Mouse (Mus musculus): ENCODE measurements around the gene Dyrk2.

The Dyrk2 gene

DNA sequence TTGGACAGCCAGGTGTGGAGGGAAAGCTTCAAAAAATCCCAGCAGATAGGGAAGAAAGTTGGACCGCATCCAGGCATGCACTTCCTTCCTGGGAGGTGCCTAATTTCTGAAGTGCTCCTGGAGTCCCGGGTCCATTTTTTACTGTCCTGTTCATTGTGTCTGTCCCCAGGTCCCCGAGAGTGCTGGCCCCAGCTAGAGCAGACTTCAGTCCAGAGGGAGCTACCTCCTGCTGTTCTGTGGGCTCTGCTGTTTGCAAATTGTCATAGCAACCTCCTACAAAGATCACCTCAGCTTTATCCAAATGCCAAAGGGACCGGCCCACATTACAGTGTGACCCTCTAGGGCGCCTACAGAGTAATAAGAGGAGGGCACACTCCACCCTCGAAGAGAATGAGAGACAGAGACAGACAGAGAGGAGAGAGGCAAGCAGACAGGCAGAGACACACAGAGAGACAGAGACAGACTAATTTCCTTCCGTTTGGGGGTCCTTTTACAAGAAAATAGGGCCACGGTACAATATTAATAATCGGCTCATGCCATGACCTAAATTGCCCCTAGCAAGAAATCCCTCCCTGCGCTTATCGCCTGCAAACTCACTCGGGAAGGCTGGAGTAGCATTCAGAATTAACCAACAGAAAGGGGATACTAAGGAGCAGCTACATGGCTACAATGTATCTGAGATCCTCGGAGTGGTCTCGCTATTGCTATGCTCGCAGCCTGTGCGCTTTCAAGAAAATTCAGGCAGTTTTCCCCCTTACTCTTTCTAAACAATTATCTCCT is at the start of gene Dyrk2:
Dyrk2 (minus strand) TSS at position 9 of the 780 bp plus-strand sequence.
- no peak for DNase-seq (ENCODE audit: low spot score in 2 of 2)

DNA sequence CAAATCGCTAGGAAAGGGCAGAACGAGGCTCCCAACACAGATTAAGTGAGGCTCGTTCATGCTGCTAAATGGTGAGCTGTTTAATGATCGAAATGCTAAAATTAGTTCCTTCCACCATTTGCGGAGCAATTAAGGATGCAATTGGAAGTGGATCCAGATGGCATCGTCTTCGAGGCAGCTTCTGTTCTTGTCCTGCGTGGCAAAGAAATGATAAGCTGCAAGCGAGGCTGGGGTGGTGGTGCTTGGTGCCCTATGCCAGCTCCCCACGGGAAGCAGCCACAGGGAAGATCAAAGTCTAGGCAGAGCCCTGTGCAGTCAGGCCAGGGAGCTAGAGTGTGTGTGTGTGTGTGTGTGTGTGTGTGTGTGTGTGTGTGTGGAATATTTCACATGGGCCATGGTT is 32.6 kb upstream of the Dyrk2 start:
- no peak for DNase-seq (ENCODE audit: low spot score in 2 of 2)

DNA sequence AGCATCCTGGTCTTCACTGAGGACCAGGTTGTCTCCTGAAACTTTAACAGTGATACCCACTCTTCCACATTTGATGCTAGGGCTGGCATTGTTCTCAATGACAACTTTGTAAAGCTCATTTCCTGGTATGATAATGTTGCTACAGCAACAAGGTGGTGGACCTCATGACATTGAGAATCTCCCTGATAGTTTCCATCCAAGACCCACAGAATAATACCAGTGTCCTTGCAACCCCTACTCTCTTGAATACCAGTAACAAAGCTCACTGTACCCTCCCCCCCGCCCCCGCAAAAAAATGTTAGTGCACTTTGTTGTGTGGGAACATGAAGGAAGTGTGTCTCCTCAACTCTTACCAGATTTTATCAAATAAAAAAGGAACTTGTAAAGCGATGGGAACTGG is 23.6 kb upstream of the Dyrk2 start:
- DNase-seq (ENCODE audit: low spot score in 2 of 2): no peak

DNA sequence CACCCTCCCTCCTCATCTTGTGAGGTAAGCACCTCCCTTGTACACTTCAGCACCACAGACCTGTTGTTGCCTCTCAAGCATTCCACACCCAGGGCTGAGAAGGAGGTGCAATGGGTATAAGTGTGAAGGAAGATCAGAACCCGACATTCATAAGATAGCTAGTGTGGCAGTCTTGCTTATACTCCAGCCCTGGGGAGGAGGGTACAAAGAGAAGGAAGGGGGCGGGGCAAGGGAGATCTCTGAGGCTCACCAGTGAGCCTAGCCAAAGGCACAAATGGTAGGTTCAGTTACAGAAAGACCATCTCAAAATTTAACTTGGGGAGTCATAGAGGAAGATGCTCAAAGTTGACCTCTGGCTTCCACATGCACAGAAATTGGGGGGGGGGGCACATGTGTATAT is 14.1 kb upstream of the Dyrk2 start:
- no peak for DNase-seq (ENCODE audit: low spot score in 2 of 2)

DNA sequence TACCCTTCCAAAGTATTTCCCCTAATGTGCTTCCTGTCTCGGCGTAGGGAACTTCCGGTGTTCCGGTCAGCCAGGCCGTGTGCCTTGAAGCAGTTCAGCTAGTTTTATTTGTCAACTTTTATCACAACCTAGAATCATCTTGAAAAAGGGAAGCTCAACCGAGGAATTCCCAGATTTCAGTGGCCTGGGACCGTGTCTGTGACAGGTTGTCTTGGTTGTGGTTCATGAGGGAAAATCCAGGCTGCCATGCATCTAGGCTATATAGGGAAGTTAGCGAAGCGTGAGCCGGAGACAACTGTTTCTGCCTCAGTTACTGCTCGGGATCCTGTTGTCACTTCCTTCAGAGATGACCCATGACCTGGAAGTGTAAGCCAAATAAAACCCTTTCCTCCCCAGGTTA is 13.3 kb upstream of the Dyrk2 start:
- DNase-seq (ENCODE audit: low spot score in 2 of 2): no peak

DNA sequence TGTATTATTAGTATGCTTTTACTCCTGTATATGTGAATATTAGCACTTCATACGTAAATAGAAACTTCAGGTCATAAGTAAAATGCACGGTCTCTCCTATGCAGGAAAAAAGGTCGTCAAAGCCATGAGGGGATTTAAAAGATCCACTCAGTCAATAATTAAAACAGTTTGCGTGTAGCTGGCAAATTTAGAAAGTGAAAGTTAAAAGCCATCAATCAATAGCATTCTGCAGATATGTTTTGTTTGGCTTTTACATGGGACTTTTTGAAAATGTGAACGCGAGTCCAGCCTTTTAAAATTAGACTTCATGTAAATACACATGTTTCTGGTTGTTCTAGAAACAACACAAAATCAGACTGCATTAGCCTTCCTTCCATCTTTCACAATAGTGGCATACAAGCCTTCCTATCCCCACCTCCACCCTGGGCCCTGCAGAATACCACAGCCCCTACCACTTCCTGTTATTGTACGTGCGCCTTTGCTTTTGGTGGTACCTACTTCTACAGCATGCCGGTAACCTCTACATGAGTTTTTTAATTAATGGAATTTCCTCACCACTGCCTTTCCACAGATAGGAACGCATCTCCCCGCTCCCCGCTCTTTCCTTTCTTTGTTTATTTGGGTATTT is 12.4 kb upstream of the Dyrk2 start:
- DNase-seq (ENCODE audit: low spot score in 2 of 2): no peak

DNA sequence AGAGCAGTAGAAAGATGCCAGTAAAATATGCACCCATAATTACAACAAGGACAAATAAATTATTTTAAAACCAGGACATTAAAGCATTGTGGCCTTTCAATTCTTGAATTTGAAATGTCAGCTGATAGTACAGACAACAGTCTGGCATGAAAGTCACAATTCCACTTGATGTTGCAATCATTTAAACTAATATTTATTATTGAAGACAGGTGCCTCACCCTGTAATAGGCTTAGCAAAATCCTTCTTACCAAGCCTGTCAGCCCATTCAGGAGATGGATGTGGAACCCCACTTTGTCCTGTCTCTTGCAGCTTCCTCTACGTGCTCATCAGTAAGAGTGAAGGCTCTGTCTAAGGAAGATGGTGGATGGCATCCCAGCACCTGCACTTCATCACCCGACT is 10.8 kb upstream of the Dyrk2 start:
- DNase-seq (ENCODE audit: low spot score in 2 of 2): no peak

DNA sequence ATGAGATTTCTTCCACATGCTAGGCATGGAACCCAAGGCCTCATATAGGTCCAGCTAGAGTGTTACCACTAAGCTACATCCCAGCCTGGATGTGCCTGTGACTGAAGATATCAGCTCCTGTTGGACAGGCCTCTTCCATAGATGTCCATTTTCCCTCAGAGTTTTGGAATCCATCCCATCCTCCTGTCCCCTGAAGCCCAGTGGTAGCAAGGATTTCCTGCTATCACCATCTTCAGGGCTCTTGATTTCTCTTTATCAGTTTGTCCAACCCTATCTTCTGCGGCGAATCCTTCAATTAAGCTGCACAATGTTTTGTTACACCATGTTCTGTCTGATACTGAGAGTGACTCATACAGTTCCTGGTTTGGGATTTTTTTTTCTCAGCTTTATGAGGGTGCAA is 2.2 kb upstream of the Dyrk2 start:
- DNase-seq (ENCODE audit: low spot score in 2 of 2): no peak

DNA sequence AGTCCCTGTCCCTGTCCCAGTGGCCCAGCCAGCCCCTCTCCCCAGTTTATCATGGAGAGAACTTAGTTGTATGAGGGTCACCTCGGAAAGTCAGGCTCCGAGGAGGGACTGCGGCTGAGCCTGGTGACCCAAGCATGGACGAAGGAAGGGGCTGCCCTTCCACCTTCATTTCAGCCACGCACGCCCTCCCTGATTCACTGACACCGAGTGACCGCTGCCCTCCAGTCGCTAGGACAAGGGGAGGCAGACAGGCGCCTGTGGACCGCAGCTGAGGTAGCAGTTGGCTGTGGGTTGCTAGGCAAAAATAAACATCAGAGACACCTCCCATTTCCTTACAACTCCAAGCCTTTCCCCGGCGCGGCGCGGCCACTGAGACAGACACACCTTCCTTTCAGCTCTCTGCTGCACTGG is 413 bp downstream of the Dyrk2 start:
- peak; percentile 58 to 72 for DNase-seq (ENCODE audit: low spot score in 2 of 2)

DNA sequence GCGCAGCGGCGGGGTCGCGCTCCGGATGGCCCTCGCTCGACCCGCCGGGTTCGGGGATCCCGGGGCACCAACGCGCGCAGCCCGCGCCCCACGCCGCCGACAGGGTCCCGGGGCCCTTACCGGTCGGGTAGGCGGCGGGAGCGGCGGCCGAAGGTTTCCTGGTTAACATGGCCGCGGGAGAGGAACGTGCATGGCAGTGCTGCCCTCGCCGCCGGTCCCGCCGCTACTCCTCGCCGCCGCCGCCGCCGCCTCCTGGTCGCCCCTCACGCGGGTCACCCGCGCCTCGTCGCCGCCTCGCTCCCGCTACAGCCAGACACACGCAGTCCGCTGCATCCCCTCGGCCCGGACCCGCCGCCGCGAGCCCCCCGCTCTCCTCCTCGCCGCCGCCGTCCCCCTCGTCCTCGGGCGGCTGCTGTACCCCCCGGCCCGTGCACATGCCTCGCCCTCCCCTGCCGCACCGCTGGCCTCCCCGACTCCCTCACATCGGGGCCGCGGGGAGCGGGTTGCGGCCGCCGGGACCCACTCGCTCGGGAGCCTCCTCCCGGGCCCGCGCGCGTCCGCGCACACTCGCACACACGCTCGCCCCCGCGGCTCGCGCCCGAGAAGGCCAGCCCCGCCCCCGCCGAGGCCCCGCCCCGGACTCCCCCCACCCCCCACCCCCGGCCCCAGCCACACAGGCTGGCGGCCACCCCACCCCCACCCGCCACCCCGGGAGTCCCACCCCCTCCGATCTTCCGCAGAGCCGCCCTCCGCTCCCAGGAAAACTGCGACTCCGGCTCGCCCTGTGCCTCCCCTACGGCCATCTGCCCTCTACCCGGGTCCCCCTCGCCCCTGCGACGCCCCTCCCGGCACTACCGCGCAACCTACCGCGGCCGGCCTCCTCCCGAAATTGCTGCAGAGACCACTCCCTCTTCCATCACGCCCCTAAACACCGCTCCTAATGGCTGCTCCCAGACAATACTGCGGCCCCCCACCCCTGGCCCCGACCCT is 1.1 kb downstream of the Dyrk2 start:
- DNase-seq (ENCODE audit: low spot score in 2 of 2): peak; percentile 62 to 71

DNA sequence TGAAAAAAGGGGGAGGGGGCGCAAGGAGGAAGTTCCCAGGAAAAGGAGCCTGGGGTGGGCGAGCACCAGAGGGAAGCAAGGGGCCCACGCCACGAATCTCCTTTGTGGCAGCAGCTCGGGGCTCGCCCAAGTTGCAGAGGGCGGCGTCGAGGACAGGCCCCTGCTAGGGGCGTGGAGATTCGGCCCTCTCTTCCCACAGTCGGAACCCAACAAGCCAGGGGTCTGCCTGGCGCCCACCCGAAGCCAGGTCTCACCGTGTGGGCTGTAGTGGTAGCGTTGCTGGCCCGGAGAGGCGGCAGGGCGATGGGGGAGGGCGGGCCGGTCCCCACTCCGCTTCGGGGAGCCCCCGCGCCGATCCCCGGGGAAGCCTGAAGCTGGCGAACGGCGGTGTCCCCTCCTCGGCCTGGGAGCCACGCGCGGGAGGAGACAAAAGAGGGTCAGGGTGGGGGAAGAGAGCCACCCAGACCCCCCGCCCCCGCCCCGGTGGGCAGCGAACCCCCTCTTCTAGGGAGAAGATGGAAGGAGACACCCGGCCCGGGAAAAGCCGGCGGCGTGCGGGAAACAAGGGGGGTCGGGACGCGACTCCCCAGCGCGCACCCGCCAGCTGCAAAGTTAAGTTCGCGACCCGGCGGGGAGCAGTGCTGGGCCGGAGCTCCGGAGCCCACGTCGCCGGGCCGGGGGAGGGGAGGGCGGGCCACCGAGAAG is 2.0 kb downstream of the Dyrk2 start:
- DNase-seq (ENCODE audit: low spot score in 2 of 2): peak; percentile 11 to 49

DNA sequence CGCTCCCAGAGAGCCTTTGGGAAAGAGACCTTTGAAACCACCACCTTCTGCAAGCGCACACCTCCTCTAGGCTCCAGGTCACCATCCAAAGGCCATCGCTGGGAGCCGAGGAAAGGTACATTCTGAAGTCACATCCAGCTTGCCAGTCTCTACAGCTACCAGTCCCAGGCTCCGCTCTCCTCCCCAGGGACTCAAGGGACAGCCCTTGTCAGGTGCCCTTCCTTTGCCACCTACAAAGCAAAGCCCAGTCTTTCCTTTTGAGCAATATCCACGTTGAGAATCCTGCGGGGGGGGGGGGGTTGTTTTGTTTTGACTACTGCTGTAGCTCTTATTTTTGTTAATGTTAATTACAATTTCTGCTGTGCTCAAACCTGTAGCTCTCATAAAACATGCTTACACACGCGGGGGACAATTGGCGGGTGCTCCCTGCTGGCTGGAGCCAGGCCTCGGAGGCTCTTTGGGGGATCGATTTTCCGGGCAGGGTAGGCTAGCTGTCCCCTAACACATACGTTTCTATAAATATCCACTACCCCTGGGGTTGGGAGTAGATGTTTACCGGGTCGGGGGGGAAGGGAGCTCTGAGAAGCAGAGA is 2.6 kb downstream of the Dyrk2 start:
- peak in 1 of 2 experiments; percentile 26 for DNase-seq (ENCODE audit: low spot score in 2 of 2)

DNA sequence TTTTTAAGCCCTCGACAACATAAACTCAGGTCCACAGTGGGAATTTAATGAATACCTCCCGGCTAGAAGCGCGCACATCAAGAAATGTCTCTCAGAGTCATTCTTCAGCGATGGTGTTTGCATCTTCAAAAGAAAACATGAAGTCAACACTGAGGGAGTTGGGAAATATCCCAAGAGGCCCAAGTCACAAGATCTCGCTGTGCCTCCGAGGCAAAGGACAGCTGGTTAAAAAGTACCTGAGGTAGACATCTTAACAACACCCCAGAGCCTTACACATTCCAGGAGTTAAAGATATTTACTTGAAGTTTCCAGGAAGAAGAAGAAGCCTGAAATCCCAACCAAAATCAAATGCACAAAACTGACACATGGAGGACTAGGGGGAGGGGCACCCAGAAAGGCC is 5.0 kb downstream of the Dyrk2 start:
- no peak for DNase-seq (ENCODE audit: low spot score in 2 of 2)

DNA sequence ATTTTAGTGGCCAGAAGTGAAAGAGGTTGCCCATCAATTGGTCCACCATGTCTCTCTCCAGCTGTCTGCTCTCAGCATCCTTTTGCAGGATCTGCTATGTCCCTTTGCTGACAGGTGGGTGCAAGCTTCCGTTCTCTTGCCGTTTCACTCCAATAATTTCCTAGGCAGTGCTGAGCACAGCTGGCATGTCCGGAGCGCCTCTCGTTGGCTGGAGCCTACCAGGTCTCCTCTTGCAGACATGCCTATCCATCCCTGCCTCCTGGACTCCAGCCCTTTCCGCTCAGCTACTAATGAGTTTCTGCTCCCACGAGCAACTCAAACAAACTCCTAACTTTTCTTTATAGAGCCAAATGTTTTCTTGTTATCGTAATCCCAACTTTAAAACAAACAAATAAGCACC is 6.4 kb downstream of the Dyrk2 start:
- DNase-seq (ENCODE audit: low spot score in 2 of 2): no peak

DNA sequence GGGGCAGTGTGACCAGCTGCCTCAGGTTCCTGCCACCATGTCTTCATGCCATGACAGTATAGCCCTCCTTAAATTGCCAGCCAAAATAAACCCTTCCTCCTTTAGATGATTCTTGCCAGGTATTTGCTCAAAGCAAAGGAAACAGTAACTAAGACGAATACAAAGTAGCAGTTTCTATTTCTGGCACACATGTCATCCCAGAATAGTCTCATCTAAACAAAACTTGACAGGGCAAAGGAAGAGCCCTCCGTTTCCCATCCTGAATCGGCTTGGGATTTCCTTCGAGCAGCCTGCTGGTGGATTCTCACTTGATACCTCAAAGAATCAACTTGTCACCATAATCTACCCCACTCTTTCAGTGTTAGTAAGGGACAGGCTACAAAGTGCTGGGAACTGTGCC is 7.8 kb downstream of the Dyrk2 start:
- no peak for DNase-seq (ENCODE audit: low spot score in 2 of 2)

DNA sequence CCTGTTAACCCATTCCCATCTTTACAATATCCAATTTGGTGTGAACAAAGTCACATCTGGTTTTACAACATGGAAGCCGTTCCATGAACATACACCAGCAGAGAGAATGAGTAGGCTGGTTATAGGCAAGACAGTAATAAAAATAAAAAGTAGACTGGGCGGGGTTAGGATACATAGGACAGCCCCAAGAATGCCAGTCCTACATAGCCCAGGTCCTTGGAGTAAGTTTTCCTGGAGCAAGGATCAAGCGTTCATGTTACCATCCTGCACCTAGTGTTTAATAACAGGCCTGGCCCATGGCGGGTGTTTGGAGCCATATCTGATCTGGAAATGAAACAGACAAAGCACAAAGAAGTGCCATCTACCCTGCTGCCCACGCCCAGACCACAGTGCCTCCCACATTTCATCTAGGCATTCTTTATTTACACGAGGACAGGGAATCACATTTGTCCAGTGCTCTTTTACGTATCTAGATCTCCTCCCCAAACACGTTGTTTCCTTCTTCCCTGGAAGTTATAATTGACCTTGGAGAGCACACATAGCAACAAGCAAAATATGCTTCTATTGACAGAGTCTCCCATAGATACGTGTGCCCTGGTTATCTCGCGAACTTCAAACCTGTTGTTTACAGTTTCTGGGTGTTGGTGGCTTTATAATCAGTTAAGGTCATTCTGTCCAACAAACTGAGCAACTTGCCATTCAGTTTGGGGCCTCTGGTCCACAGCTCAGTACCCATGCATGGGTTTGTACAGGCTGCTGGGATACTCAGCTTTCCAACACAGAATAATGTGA is 8.6 kb downstream of the Dyrk2 start:
- no peak for DNase-seq (ENCODE audit: low spot score in 2 of 2)

DNA sequence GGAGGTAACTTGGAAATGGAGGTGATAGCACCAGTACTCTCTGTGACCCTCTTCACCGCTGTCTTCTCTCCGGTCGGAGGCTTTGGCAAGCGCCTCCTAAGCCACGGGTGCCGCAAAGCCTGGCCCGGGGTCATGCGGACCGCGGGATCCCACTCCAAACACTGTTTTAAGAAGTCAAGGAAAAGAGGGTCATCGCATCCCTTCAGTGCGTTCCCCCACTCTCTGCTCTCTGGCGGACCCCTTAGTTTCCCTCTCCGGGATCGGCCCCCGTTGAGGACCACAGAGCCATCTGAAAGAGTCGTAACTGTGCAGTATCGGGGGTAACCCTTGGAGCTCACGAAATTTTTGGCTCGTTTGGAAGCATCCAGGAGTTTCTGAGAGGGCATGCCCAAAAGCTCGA is 10.4 kb downstream of the Dyrk2 start:
- no peak for DNase-seq (ENCODE audit: low spot score in 2 of 2)

DNA sequence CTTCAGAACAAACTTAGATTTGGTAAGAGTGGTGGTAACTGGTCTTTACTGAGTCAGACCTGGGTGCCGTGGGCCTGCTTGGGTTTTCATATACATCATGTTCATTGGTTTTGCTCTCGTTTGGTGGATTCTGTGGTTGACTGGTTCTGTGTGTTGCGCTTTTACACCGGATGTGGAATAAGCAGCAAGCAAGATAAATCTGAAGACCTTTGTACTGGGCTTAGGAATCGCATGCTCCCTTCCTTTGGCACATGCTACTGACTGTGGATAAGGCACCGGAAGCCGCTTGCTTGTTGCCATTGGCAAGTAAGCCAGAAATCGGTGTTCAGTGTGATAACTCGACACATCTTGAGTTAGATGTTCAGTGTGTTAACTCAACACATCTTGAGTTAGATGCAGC is 15.4 kb downstream of the Dyrk2 start:
- DNase-seq (ENCODE audit: low spot score in 2 of 2): no peak

DNA sequence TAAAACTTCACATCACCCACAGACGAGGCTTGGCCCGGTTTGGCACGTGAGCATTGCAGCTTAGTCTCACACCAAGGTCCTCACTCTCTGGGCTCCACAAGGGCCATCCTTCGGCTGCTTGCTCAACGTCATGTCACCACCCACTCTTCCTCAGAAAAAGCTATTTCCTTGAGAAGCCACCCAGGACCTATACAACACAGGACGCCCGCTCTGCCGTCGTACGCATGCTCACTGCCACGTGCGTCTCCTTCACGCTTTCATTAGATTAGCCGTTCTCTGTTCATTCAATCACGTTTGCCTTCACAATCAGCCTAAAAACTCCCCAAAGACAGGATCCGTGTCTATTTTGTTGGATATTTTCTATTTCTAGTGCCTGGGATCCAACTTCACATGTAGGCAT is 17.5 kb downstream of the Dyrk2 start:
- no peak for DNase-seq (ENCODE audit: low spot score in 2 of 2)

DNA sequence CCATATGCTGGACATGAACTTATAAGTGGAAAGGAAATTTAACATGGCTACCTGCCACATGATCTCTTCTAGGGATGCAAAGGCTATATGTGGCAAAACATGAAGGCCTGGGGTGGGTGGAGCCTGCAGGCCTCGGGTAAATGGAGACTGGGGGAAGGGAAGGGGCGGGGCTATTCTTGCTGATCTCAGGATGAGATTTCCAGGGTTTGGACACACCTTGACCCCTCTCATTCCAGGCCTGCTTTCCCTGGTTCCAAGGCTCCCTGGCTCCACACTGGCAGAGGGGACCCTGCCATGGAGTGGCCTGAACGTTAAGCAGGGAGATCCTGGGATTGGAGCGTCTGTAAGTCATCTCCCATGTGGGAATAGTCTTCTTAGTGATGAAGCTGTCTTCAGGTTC is 21.5 kb downstream of the Dyrk2 start:
- DNase-seq (ENCODE audit: low spot score in 2 of 2): no peak
